Mouse (Mus musculus) midbrain, embryonic 12.5 days (tissue): ENCODE measurements around the gene Wdr61. TPM values are rescaled to one million over a fixed set of nuclear protein-coding genes. Genes with fewer than 3 reads are reported as not detected.

ENCODE experiments used
- ATAC-seq: fragments of 200-750 bp; cut with Nextera tagmentation; 2 replicates; pipeline ENCODE4 v1.8.0; 2017; ENCODE audit warnings: low read depth, moderate TSS enrichment, moderate library complexity; ENCODE audit not compliant: low FRiP score
- H3K27ac ChIP-seq: fragments of 300-500 bp; sonication (generic); replicated peaks from 2 replicates; pipeline ENCODE4 v1.5.1; 2016; ENCODE audit warnings: mild to moderate bottlenecking
- H3K27me3 ChIP-seq: fragments of 300-500 bp; sonication (generic); 2 replicates; pipeline ENCODE4 v1.6.1; 2016; ENCODE audit warnings: mild to moderate bottlenecking
- H3K36me3 ChIP-seq: fragments of 300-500 bp; sonication (generic); 2 replicates; pipeline ENCODE4 v1.6.1; 2016
- H3K4me1 ChIP-seq: fragments of 300-500 bp; sonication (generic); 2 replicates; pipeline ENCODE4 v1.6.1; 2016
- H3K4me2 ChIP-seq: fragments of 300-500 bp; sonication (generic); replicated peaks from 2 replicates; pipeline ENCODE4 v1.6.1; 2016; ENCODE audit warnings: mild to moderate bottlenecking, moderate library complexity
- H3K4me3 ChIP-seq: fragments of 300-500 bp; sonication (generic); 2 replicates; pipeline ENCODE4 v1.5.1; 2016; ENCODE audit warnings: mild to moderate bottlenecking
- H3K9ac ChIP-seq: fragments of 300-500 bp; sonication (generic); replicated peaks from 2 replicates; pipeline ENCODE4 v1.6.1; 2016; ENCODE audit warnings: mild to moderate bottlenecking, moderate library complexity
- H3K9me3 ChIP-seq: fragments of 300-500 bp; sonication (generic); 2 replicates; pipeline ENCODE4 v1.6.1; 2016; ENCODE audit warnings: mild to moderate bottlenecking
- WGBS: fragments of 180-500 bp; shearing (Covaris S2); methylation state at CpG from one replicate; pipeline ENCODE4 v1.1.7; 2016; 5-methylcytosine and 5-hydroxymethylcytosine counted together
- polyA plus RNA-seq: library from polyadenylated mRNA; unstranded; fragments of >200 nt; fragmentation: Nextera tagmentation; extraction: Ambion mirVana; gene quantifications from 2 replicates; pipeline ENCODE4 v1.2.1, GENCODE M21; 2016

The Wdr61 gene
- polyA plus RNA-seq, 1 experiment from 2014 or later, result 128 TPM

- Histone ChIP-seq H3K9me3 (no peaks in the 10 kb centered on the region), H3K9ac (no peak overlapping the region), H3K4me2 (no peak overlapping the region), H3K4me1 (no peaks in the 10 kb centered on the region), H3K27me3 (no peaks in the 10 kb centered on the region), H3K36me3 (peaks cover 87% of the 10 kb centered on the region), H3K27ac (no peak overlapping the region), H3K4me3 (no peak overlapping the region)
- no peak for ATAC-seq
- 84% methylated on average over 7 of the region's 7 CpGs for WGBS
Observed at GRCm38 (mm10) chr9:54722156-54722555, 12.2 kb downstream of the Wdr61 start.

- H3K9ac ChIP-seq, result no peak overlapping the region
- no peaks in the 10 kb centered on the region for H3K4me1 ChIP-seq
- no peak overlapping the region for H3K4me2 ChIP-seq
- 74% methylated on average over 3 of the region's 3 CpGs for WGBS
- no peak overlapping the region for H3K4me3 ChIP-seq
- ATAC-seq, result no peak
- H3K27ac ChIP-seq, result no peak overlapping the region
- no peaks in the 10 kb centered on the region for H3K9me3 ChIP-seq
- no peaks in the 10 kb centered on the region for H3K27me3 ChIP-seq
- peaks cover 82% of the 10 kb centered on the region for H3K36me3 ChIP-seq
Observed at GRCm38 (mm10) chr9:54717527-54717926, 16.8 kb downstream of the Wdr61 start.

GRCm38 (mm10) chr9:54715776-54716175 lies 18.5 kb downstream of the Wdr61 start:
- ATAC-seq, result no peak
- H3K9me3 ChIP-seq, result no peaks in the 10 kb centered on the region
- H3K36me3 ChIP-seq, result peaks cover 87% of the 10 kb centered on the region
- no peaks in the 10 kb centered on the region for H3K27me3 ChIP-seq
- H3K4me1 ChIP-seq, result no peaks in the 10 kb centered on the region
- WGBS, result 96% methylated on average over 3 of the region's 3 CpGs
- no peak overlapping the region for H3K4me2 ChIP-seq
- no peak overlapping the region for H3K27ac ChIP-seq
- H3K4me3 ChIP-seq, result no peak overlapping the region
- H3K9ac ChIP-seq, result no peak overlapping the region

GRCm38 (mm10) chr9:54708085-54708484 lies 26.2 kb downstream of the Wdr61 start:
- Histone ChIP-seq H3K27me3 (peaks cover 2% of the 10 kb centered on the region; the same call in 1 of the 2 replicates), H3K36me3 (peaks cover 31% of the 10 kb centered on the region), H3K27ac (no peak overlapping the region), H3K4me1 (0 out of 2 replicates have a peak, but pooled peaks cover 6% of the 10 kb centered on the region), H3K9me3 (no peaks in the 10 kb centered on the region), H3K4me3 (no peak overlapping the region), H3K4me2 (no peak overlapping the region), H3K9ac (no peak overlapping the region)
- WGBS, result 88% methylated on average over 5 of the region's 5 CpGs
- no peak for ATAC-seq

GRCm38 (mm10) chr9:54707288-54707999 lies 26.9 kb downstream of the Wdr61 start:
- no peak overlapping the region for H3K4me3 ChIP-seq
- H3K36me3 ChIP-seq, result peaks cover 30% of the 10 kb centered on the region; the same call in 1 of the 2 replicates
- H3K27ac ChIP-seq, result no peak overlapping the region
- WGBS, result 40% methylated on average over 8 of the region's 8 CpGs
- no peak for ATAC-seq
- no peaks in the 10 kb centered on the region for H3K9me3 ChIP-seq
- H3K27me3 ChIP-seq, result peaks cover 9% of the 10 kb centered on the region; the same call in 1 of the 2 replicates
- 0 out of 2 replicates have a peak, but pooled peaks cover 6% of the 10 kb centered on the region for H3K4me1 ChIP-seq
- no peak overlapping the region for H3K4me2 ChIP-seq
- no peak overlapping the region for H3K9ac ChIP-seq

- Histone ChIP-seq H3K9me3 (no peaks in the 10 kb centered on the region), H3K36me3 (0 out of 2 replicates have a peak, but pooled peaks cover 11% of the 10 kb centered on the region), H3K4me1 (0 out of 2 replicates have a peak, but pooled peaks cover 6% of the 10 kb centered on the region), H3K9ac (no peak overlapping the region), H3K4me2 (no peak overlapping the region), H3K27ac (no peak overlapping the region), H3K27me3 (peaks cover 24% of the 10 kb centered on the region), H3K4me3 (no peak overlapping the region)
- WGBS, result 63% methylated on average over 1 of the region's 1 CpGs
- ATAC-seq, result no peak
Observed at GRCm38 (mm10) chr9:54705561-54705960, 28.8 kb downstream of the Wdr61 start.

GRCm38 (mm10) chr9:54704361-54704760 lies 30.0 kb downstream of the Wdr61 start:
- Histone ChIP-seq H3K4me3 (no peak overlapping the region), H3K9me3 (no peaks in the 10 kb centered on the region), H3K27ac (no peak overlapping the region), H3K27me3 (peaks cover 35% of the 10 kb centered on the region), H3K4me2 (no peak overlapping the region), H3K4me1 (peaks cover 14% of the 10 kb centered on the region; the same call in 1 of the 2 replicates), H3K36me3 (0 out of 2 replicates have a peak, but pooled peaks cover 8% of the 10 kb centered on the region), H3K9ac (no peak overlapping the region)
- no peak for ATAC-seq
- WGBS, result 84% methylated on average over 5 of the region's 5 CpGs

- WGBS, result 89% methylated on average over 2 of the region's 2 CpGs
- peaks cover 52% of the 10 kb centered on the region for H3K27me3 ChIP-seq
- no peak overlapping the region for H3K4me3 ChIP-seq
- no peak overlapping the region for H3K4me2 ChIP-seq
- no peaks in the 10 kb centered on the region for H3K9me3 ChIP-seq
- H3K4me1 ChIP-seq, result peaks cover 18% of the 10 kb centered on the region; the same call in 1 of the 2 replicates
- ATAC-seq, result no peak
- no peak overlapping the region for H3K27ac ChIP-seq
- no peaks in the 10 kb centered on the region for H3K36me3 ChIP-seq
- H3K9ac ChIP-seq, result no peak overlapping the region
Observed at GRCm38 (mm10) chr9:54702581-54702980, 31.7 kb downstream of the Wdr61 start.

- Histone ChIP-seq H3K9ac (no peak overlapping the region), H3K4me2 (no peak overlapping the region), H3K36me3 (no peaks in the 10 kb centered on the region), H3K27me3 (peaks cover 59% of the 10 kb centered on the region), H3K4me3 (no peak overlapping the region), H3K4me1 (peaks cover 12% of the 10 kb centered on the region; the same call in 1 of the 2 replicates), H3K27ac (no peak overlapping the region), H3K9me3 (no peaks in the 10 kb centered on the region)
- no peak for ATAC-seq
- 81% methylated on average over 7 of the region's 7 CpGs for WGBS
Observed at GRCm38 (mm10) chr9:54700746-54701145, 33.6 kb downstream of the Wdr61 start.

- WGBS, result 27% methylated on average over 9 of the region's 9 CpGs
Observed at GRCm38 (mm10) chr9:54700174-54700475, 34.2 kb downstream of the Wdr61 start.

GRCm38 (mm10) chr9:54699345-54700173 lies 34.8 kb downstream of the Wdr61 start:
- peaks cover 63% of the 10 kb centered on the region for H3K27me3 ChIP-seq

More at GRCm38 (mm10) chr9:54700174-54700475, 34.2 kb downstream of the Wdr61 start:
- Histone ChIP-seq H3K4me2 (peak overlapping the region; percentile 87), H3K27ac (no peak overlapping the region), H3K4me3 (peak overlapping the region; percentile 69), H3K27me3 (peaks cover 62% of the 10 kb centered on the region), H3K4me1 (peaks cover 12% of the 10 kb centered on the region; the same call in 1 of the 2 replicates), H3K36me3 (no peaks in the 10 kb centered on the region), H3K9me3 (no peaks in the 10 kb centered on the region), H3K9ac (peak overlapping the region; percentile 60)
- no peak for ATAC-seq

GRCm38 (mm10) chr9:54699087-54699344 lies 35.3 kb downstream of the Wdr61 start:
- H3K4me1 ChIP-seq, result peaks cover 12% of the 10 kb centered on the region; the same call in 1 of the 2 replicates
- H3K27ac ChIP-seq, result no peak overlapping the region
- 6% methylated on average over 27 of the region's 27 CpGs for WGBS
- H3K9ac ChIP-seq, result peak overlapping the region; percentile 60
- no peaks in the 10 kb centered on the region for H3K36me3 ChIP-seq
- peak overlapping the region; percentile 87 for H3K4me2 ChIP-seq
- peak; percentile 62 for ATAC-seq
- H3K9me3 ChIP-seq, result no peaks in the 10 kb centered on the region
- peak overlapping the region; percentile 69 for H3K4me3 ChIP-seq
- peaks cover 63% of the 10 kb centered on the region for H3K27me3 ChIP-seq

More at GRCm38 (mm10) chr9:54699345-54700173, 34.8 kb downstream of the Wdr61 start:
- H3K9me3 ChIP-seq, result no peaks in the 10 kb centered on the region
- peak overlapping the region; percentile 69 for H3K4me3 ChIP-seq
- peaks cover 12% of the 10 kb centered on the region; the same call in 1 of the 2 replicates for H3K4me1 ChIP-seq
- peak; percentile 81 for ATAC-seq
- H3K9ac ChIP-seq, result peak overlapping the region; percentile 60
- peak overlapping the region; percentile 87 for H3K4me2 ChIP-seq
- no peak overlapping the region for H3K27ac ChIP-seq
- no peaks in the 10 kb centered on the region for H3K36me3 ChIP-seq
- under 1% methylated on average over 84 of the region's 92 CpGs for WGBS
